Mouse (Mus musculus): Measurements from ENCODE around the gene Fam168a. TPM values are rescaled to one million over a fixed set of nuclear protein-coding genes. Genes with fewer than 3 reads are reported as not detected.

Gene Fam168a
- polyA plus RNA-seq, 1 experiment, result 127 TPM

DNA sequence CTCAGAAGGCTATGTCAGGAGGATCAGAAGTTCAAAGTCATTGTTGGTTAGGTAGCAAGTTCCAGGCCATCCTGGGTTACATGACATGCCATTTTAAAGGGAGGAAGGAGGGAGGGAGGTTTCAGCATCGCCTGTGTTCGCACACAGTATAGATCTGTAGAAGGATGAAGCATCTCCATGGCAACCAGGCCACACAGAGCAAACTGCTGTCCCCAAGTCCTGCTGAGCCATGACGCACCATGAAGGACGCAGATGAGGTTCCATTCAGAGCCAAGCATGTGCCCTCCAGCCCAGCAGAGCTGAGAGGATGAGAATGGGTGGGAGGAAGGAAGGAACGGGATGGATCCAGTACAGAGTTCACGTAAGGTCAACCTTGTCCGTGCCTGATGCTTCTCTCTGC lies 33.0 kb upstream of the Fam168a start:
- H3K27ac ChIP-seq (ENCODE audit: insufficient read depth, low read length), result no peak overlapping the region
- TF ChIP-seq POLR2A (IDR thresholded peaks at IDR 0.05; ENCODE audit: borderline replicate concordance, insufficient read depth, low read length), result no peak
- no peak for TF ChIP-seq CTCF (IDR thresholded peaks at IDR 0.05; ENCODE audit: borderline replicate concordance, insufficient read depth, low read depth, low read length)
- H3K4me1 ChIP-seq (ENCODE audit: control insufficient read depth, insufficient read depth, low read length), result no peaks in the 10 kb centered on the region
- WGBS, result 35% methylated on average over 7 of the region's 7 CpGs
- no peaks in the 10 kb centered on the region for H3K27me3 ChIP-seq (ENCODE audit: control insufficient read depth, insufficient read depth, low read length)
- H3K4me3 ChIP-seq (replicated peaks; ENCODE audit: insufficient read depth, low read depth, low read length), result no peak overlapping the region
- no peak for DNase-seq

DNA sequence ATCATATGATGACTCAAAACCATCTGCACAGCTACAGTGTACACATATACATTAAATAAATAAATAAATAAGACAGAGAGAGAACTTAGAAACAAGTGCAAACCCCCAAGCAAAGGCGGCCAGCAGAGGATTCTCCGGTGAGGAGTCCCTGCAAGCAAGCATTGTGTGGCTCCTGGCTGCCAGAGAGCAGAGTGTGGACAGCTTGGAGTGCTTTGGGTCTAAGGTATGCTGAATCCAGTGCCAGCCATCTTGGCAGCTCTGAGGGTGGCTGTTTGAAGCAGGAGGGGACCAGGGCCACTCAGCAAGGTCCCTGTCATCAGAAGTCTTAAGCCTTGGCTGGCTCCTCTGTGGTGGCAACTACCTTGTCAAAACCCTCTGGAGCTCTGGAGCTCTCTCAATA lies 31.5 kb upstream of the Fam168a start:
- no peak overlapping the region for H3K27ac ChIP-seq (ENCODE audit: insufficient read depth, low read length)
- 40% methylated on average over 2 of the region's 2 CpGs for WGBS
- no peaks in the 10 kb centered on the region for H3K27me3 ChIP-seq (ENCODE audit: control insufficient read depth, insufficient read depth, low read length)
- no peak overlapping the region for H3K4me3 ChIP-seq (replicated peaks; ENCODE audit: insufficient read depth, low read depth, low read length)
- DNase-seq, result no peak
- TF ChIP-seq POLR2A (IDR thresholded peaks at IDR 0.05; ENCODE audit: borderline replicate concordance, insufficient read depth, low read length) (no peak), CTCF (IDR thresholded peaks at IDR 0.05; ENCODE audit: borderline replicate concordance, insufficient read depth, low read depth, low read length) (no peak)
- H3K4me1 ChIP-seq (ENCODE audit: control insufficient read depth, insufficient read depth, low read length), result no peaks in the 10 kb centered on the region

DNA sequence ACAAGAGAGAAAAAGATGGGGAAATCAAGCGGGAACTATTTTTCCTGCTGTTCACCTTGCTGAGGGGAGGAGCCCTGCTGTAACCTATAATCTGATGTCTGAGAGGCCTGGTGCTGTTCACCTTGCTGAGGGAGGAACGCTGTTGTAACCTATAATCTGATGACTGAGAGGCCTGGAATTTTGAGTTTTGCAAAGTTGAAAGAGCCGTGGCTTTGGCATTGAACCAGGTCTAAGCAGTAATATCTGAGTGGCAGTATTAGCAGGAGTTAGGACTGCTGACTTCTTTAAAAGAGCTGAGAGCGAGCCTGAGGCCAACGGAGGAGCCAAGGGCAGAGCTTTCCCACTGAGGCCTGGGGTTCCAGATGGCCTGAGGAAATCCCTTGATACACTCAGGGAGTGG lies 28.4 kb upstream of the Fam168a start:
- TF ChIP-seq CTCF (IDR thresholded peaks at IDR 0.05; ENCODE audit: borderline replicate concordance, insufficient read depth, low read depth, low read length) (no peak), POLR2A (IDR thresholded peaks at IDR 0.05; ENCODE audit: borderline replicate concordance, insufficient read depth, low read length) (no peak)
- Histone ChIP-seq H3K27me3 (ENCODE audit: control insufficient read depth, insufficient read depth, low read length) (no peaks in the 10 kb centered on the region), H3K27ac (ENCODE audit: insufficient read depth, low read length) (no peak overlapping the region), H3K4me1 (ENCODE audit: control insufficient read depth, insufficient read depth, low read length) (no peaks in the 10 kb centered on the region), H3K4me3 (replicated peaks; ENCODE audit: insufficient read depth, low read depth, low read length) (no peak overlapping the region)
- 77% methylated on average over 5 of the region's 5 CpGs for WGBS
- DNase-seq, result no peak

DNA sequence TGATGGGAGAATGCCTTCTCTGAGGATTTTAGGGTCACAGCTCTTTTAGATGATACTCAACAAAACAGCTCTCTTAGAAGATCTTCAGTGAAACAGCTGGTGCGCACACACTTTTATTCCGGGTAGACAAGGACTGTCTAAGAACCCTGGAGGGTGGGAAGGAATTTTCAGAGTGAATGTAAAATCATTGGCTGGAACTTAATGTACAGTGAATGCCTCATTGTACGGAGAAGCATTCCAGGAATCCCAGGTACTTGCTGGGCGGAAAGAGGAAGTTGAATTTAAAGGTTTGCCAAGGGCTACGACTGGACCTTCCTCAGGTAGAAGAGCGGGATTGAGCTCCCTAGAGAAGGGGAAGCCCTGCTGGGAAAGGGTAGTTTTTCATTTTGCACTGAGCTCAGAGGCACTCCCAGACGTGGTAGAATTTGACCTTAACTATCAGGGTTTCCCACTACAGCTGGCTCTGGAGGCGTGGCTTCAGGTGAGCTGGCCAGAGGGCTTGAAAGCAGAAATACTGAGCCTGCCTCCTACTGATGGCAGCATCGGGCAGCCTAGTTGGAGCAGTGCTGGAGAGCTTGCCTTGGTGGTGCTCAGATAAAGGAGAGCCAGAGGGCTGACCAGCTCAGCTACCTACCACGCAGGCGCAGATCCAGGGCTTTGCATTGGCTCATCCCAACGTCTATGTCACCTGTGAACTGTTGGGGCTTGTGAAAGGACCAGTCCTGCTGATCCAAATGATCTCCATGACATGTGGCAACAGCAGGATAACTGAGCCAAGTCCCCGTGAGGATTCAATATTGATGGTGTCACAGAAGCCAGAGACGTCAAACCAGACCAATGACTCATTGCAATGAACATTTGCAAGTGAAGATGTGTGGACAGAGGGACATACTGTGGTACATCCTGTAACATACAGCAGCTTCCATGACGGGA lies 27.2 kb upstream of the Fam168a start:
- no peak for TF ChIP-seq CTCF (IDR thresholded peaks at IDR 0.05; ENCODE audit: borderline replicate concordance, insufficient read depth, low read depth, low read length)
- TF ChIP-seq POLR2A (IDR thresholded peaks at IDR 0.05; ENCODE audit: borderline replicate concordance, insufficient read depth, low read length), result no peak
- WGBS, result 68% methylated on average over 15 of the region's 15 CpGs
- no peak for DNase-seq
- Histone ChIP-seq H3K4me3 (replicated peaks; ENCODE audit: insufficient read depth, low read depth, low read length) (no peak overlapping the region), H3K4me1 (ENCODE audit: control insufficient read depth, insufficient read depth, low read length) (no peaks in the 10 kb centered on the region), H3K27me3 (ENCODE audit: control insufficient read depth, insufficient read depth, low read length) (no peaks in the 10 kb centered on the region), H3K27ac (ENCODE audit: insufficient read depth, low read length) (no peak overlapping the region)

DNA sequence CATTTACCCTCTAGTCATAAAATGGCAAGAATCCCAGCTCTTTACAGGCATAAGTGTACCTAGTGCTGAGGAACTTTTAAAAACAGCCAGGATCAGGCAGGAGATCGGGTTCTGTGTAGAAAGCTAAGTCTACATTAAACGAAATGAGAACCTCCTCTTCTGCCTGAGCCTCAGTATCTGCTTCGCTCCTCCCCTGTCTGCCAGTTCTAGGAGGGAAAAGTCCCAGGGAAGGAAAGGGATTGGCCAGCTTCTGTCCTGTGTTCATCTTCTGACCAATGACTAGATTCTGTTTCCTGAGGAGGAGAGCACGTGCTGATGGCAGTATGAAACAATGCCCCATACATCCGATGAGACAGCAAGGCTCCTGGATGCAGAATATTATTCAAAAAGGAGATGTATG lies 25.3 kb upstream of the Fam168a start:
- Histone ChIP-seq H3K27ac (ENCODE audit: insufficient read depth, low read length) (no peak overlapping the region), H3K4me3 (replicated peaks; ENCODE audit: insufficient read depth, low read depth, low read length) (no peak overlapping the region), H3K4me1 (ENCODE audit: control insufficient read depth, insufficient read depth, low read length) (no peaks in the 10 kb centered on the region), H3K27me3 (ENCODE audit: control insufficient read depth, insufficient read depth, low read length) (no peaks in the 10 kb centered on the region)
- no peak for TF ChIP-seq POLR2A (IDR thresholded peaks at IDR 0.05; ENCODE audit: borderline replicate concordance, insufficient read depth, low read length)
- TF ChIP-seq CTCF (IDR thresholded peaks at IDR 0.05; ENCODE audit: borderline replicate concordance, insufficient read depth, low read depth, low read length), result no peak
- 49% methylated on average over 5 of the region's 5 CpGs for WGBS
- no peak for DNase-seq

DNA sequence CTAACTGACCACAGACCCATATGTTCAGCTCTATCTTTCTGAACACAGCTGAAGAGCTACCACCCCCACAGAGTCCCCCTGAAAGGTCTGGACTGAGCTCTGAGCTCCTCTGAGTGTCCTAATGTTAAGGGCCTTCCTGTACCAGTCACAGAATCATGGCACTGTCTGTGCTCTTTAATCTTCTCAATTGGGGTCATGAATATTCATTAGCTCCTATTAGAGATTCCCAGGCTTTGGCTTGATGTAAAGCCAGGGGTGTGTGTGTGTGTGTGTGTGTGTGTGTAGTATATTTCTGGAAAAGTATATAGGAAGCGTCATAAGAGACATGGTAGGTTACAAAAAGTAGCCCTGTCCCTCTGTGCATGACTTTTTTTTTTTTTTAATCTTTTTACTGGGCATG lies 23.2 kb upstream of the Fam168a start:
- DNase-seq, result no peak
- TF ChIP-seq POLR2A (IDR thresholded peaks at IDR 0.05; ENCODE audit: borderline replicate concordance, insufficient read depth, low read length), result no peak
- no peak for TF ChIP-seq CTCF (IDR thresholded peaks at IDR 0.05; ENCODE audit: borderline replicate concordance, insufficient read depth, low read depth, low read length)
- H3K4me1 ChIP-seq (ENCODE audit: control insufficient read depth, insufficient read depth, low read length), result no peaks in the 10 kb centered on the region
- H3K27ac ChIP-seq (ENCODE audit: insufficient read depth, low read length), result no peak overlapping the region
- H3K27me3 ChIP-seq (ENCODE audit: control insufficient read depth, insufficient read depth, low read length), result no peaks in the 10 kb centered on the region
- 82% methylated on average over 1 of the region's 1 CpGs for WGBS
- H3K4me3 ChIP-seq (replicated peaks; ENCODE audit: insufficient read depth, low read depth, low read length), result no peak overlapping the region

DNA sequence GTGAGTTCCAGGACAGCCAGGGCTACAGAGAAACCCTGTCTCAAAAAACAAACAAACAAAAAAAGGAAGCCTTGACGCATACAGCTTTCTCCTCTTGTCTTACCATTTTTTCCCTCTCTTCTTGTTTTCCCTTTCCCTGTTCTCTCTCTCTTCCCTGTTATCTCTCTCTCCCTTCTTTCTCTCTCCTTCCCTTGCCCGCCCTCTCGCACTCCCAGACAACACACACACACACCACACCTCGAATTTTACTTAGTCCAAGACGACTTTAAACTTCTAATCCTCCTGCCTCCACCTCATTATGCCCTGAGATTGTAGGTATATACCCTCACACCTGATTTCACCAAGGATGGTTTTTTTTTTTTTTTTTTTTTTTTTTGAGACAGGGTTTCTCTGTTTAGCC lies 22.4 kb upstream of the Fam168a start:
- TF ChIP-seq POLR2A (IDR thresholded peaks at IDR 0.05; ENCODE audit: borderline replicate concordance, insufficient read depth, low read length), result no peak
- no peak for TF ChIP-seq CTCF (IDR thresholded peaks at IDR 0.05; ENCODE audit: borderline replicate concordance, insufficient read depth, low read depth, low read length)
- Histone ChIP-seq H3K27me3 (ENCODE audit: control insufficient read depth, insufficient read depth, low read length) (no peaks in the 10 kb centered on the region), H3K4me3 (replicated peaks; ENCODE audit: insufficient read depth, low read depth, low read length) (no peak overlapping the region), H3K4me1 (ENCODE audit: control insufficient read depth, insufficient read depth, low read length) (no peaks in the 10 kb centered on the region), H3K27ac (ENCODE audit: insufficient read depth, low read length) (no peak overlapping the region)
- 77% methylated on average over 5 of the region's 5 CpGs for WGBS
- DNase-seq, result no peak

DNA sequence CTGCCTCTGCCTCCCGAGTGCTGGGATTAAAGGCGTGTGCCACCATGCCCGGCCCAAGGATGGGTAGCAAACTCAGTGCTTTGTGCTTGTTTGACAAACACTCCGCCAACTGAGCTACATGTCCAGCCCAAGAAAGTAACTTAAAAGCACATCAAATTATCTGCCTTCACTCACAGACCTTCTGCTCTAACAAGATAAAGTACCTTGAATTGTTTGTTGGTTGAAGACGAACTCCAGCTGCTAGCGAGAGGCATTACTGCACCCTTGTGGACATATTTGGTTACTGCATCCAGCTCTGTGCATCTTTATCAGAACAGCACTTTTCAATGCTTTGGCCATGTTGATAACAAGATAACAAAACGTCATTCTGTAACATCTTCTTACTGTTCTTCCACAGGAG lies 21.9 kb upstream of the Fam168a start:
- 58% methylated on average over 7 of the region's 7 CpGs for WGBS
- Histone ChIP-seq H3K4me3 (replicated peaks; ENCODE audit: insufficient read depth, low read depth, low read length) (no peak overlapping the region), H3K4me1 (ENCODE audit: control insufficient read depth, insufficient read depth, low read length) (no peaks in the 10 kb centered on the region), H3K27me3 (ENCODE audit: control insufficient read depth, insufficient read depth, low read length) (no peaks in the 10 kb centered on the region), H3K27ac (ENCODE audit: insufficient read depth, low read length) (no peak overlapping the region)
- peak; percentile 31 to 33 for DNase-seq
- TF ChIP-seq CTCF (IDR thresholded peaks at IDR 0.05; ENCODE audit: borderline replicate concordance, insufficient read depth, low read depth, low read length) (peak; percentile 50; the same call in 1 of the 2 replicates), POLR2A (IDR thresholded peaks at IDR 0.05; ENCODE audit: borderline replicate concordance, insufficient read depth, low read length) (no peak)

All from cerebellum, adult 2 months (tissue).